Mouse (Mus musculus): ENCODE data around the gene Sh3pxd2a.

- TF ChIP-seq CTCF (IDR thresholded peaks at IDR 0.05; ENCODE audit: extremely low read depth, insufficient read depth, low read length) = no peak
- no peak for TF ChIP-seq POLR2A (IDR thresholded peaks at IDR 0.05; ENCODE audit: extremely low read depth, insufficient read depth, low read length)
Measured at GRCm38 (mm10) chr19:47381011-47381410, 83.2 kb downstream of the Sh3pxd2a start.

Data from cortical plate, adult 2 months (tissue).